Mouse (Mus musculus) lung, postnatal 0 days (tissue): Measurements from ENCODE around the gene Hmx2.

ENCODE experiments used
- CTCF ChIP-seq: IDR thresholded peaks from 2 replicates; pipeline ENCODE4 v1.5.1; 2016; ENCODE audit warnings: antibody characterized with exemption, mild to moderate bottlenecking
- EP300 ChIP-seq: IDR thresholded peaks from 2 replicates; pipeline ENCODE4 v1.6.1; 2016; ENCODE audit warnings: antibody characterized with exemption, mild to moderate bottlenecking, control low read depth

DNA sequence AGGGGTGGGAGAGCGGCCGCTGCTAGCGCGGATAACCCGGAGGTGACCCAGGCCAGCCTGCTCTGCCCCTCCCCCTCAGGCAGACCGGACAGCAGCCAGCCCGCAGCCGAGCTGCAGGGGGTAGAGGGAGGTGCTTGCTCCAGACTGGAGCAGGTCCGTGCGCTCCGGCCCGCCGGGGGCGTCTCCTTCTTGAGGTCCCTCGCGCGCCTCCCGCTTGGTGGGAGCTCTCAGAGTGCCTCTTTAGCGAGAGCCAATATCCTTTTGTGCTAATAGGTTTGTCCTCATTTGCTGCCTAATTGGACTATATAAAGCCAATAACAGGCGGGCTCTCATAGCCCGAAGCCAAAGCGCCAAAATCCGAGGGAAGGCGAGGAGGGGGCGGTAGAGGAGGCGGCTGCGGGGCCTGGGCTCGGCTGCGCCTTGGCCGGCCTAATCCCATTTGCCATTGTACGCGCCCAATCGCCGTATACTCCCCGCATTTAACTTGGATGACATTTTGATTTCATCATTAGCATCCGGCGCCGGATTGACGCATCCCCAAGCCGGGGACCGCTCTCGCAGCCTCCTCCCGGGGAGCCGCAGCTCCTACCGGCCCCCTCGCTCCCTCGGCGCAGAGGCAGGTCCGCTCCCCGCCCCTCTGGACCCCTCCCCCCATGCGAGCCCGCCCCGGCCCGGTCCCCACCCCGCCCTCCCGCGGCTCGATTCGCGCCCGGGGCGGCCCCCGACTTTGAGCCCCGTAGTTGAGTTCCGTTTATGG, 6.3 kb upstream of the Hmx2 start, which contains the start of gene Hmx3:
- TF ChIP-seq CTCF (no peak), EP300 (no peak)
